Mouse (Mus musculus) lung, adult 2 months (tissue): Measurements from ENCODE around the gene Cep97.

Source experiments
- CTCF ChIP-seq: fragments of 200-500 bp; IDR thresholded peaks from 2 replicates; pipeline ENCODE4 v1.5.1; 2011; ENCODE audit warnings: mild to moderate bottlenecking, low read length, control low read depth; ENCODE audit not compliant: insufficient read depth
- POLR2A ChIP-seq: fragments of 200-500 bp; IDR thresholded peaks from 2 replicates; pipeline ENCODE4 v1.6.1; 2011; ENCODE audit warnings: low read depth, mild to moderate bottlenecking, control low read depth, low read length, borderline replicate concordance; ENCODE audit errors: extremely low read depth

GRCm38 (mm10) chr16:55858465-55858864 lies 76.2 kb downstream of the Cep97 start:
- TF ChIP-seq CTCF = peak; percentile 86
- TF ChIP-seq POLR2A = no peak
